Mouse (Mus musculus): ENCODE data around the gene H2-Q4.
"Not testable (repeated sequence)": the region's sequence is repeated elsewhere in the genome, so short reads cannot be mapped to it uniquely, and the experiment has no call there.

- TF ChIP-seq CTCF (IDR thresholded peaks at IDR 0.05; ENCODE audit: extremely low read depth, insufficient read depth, insufficient read length, insufficient replicate concordance); POLR2A (IDR thresholded peaks at IDR 0.05; ENCODE audit: low read depth, low read length): not testable (repeated sequence)
These were observed 46.1 kb downstream of the H2-Q4 start for GRCm38 (mm10) chr17:35425474-35425873.
